ENCODE assay signal across 21 mouse cellular contexts in genomic region chr5:140444012-140444411, GRCm38 (mm10). TPM values are rescaled to one million over a fixed set of nuclear protein-coding genes. Genes with fewer than 3 reads are reported as not detected.
DNase-seq lines count a peak whose midpoint lies in the region; ATAC-seq and TF ChIP-seq lines count a peak whose summit lies in the region.
"Had no signal": no experiment of that assay in that cellular context is flagged by ENCODE, and none has a peak within 500 bp of the region (broad histone marks: within the 10 kb centered on the region; RNA-seq: fewer than 3 reads in every experiment).

No protein-coding gene starts in this region.

- H3K4me2 ChIP-seq in heart, embryonic 11.5 days: no peak overlapping the region
- no peak overlapping the region for H3K4me2 ChIP-seq in liver, postnatal 0 days (ENCODE audit: low read depth, low read length)
- H3K4me2 ChIP-seq: embryonic facial prominence, embryonic 15.5 days; forebrain, embryonic 12.5 days; limb, embryonic 13.5 days; lung, embryonic 14.5 days had no signal

- no peak for TF ChIP-seq EP300 in liver, postnatal 0 days (IDR thresholded peaks at IDR 0.05; ENCODE audit: low read depth)

- no peak; the same call in 1 of the 2 replicates for ATAC-seq in heart, embryonic 11.5 days (replicated peaks; ENCODE audit: insufficient number of reproducible peaks, low FRiP score, low TSS enrichment)
- no peak for ATAC-seq in liver, postnatal 0 days
- ATAC-seq: hindbrain, embryonic 16.5 days had no signal

- peaks cover 32% of the 10 kb centered on the region for H3K36me3 ChIP-seq in heart, embryonic 11.5 days (ENCODE audit: control insufficient read depth, insufficient read depth, low read length)
- H3K36me3 ChIP-seq in liver, postnatal 0 days (replicated peaks; ENCODE audit: insufficient read depth, low read length): peaks cover 50% of the 10 kb centered on the region
- H3K36me3 ChIP-seq in hindbrain, embryonic 10.5 days: peaks cover 82% of the 10 kb centered on the region

- peaks cover 7% of the 10 kb centered on the region; the same call in 1 of the 2 replicates for H3K4me1 ChIP-seq in heart, embryonic 11.5 days (ENCODE audit: control insufficient read depth, insufficient read depth, low read length)
- no peaks in the 10 kb centered on the region for H3K4me1 ChIP-seq in liver, postnatal 0 days (ENCODE audit: insufficient read depth)
- no peaks in the 10 kb centered on the region for H3K4me1 ChIP-seq in hindbrain, embryonic 10.5 days (replicated peaks)
- H3K4me1 ChIP-seq: embryonic facial prominence, embryonic 15.5 days; forebrain, embryonic 12.5 days; limb, embryonic 13.5 days; midbrain, embryonic 10.5 days had no signal

- no peak for TF ChIP-seq CTCF in liver, postnatal 0 days (IDR thresholded peaks at IDR 0.05; ENCODE audit: low read depth)

- DNase-seq in heart, adult 8-10 months (ENCODE audit: low spot score): peak; percentile 7
- DNase-seq in 3T3-L1 (ENCODE audit: low read depth, low spot score) (peak; percentile 69), R1 (ENCODE audit: low read depth, low spot score) (peak; percentile 72)
- peak; percentile 23 for DNase-seq in lung, postnatal 14 days
- no peak for DNase-seq in right cerebral cortex, adult 2 months (ENCODE audit: low spot score in 2 of 2)
- DNase-seq in liver, postnatal 0 days: no peak
- no peak for DNase-seq in hindbrain, embryonic 10.5 days (ENCODE audit: low spot score)
- DNase-seq: cerebellum, adult 9-11 months; lung, embryonic 14.5 days; right cerebral cortex, adult 18-20 months; thymus, adult 18-20 months had no signal

- no peaks in the 10 kb centered on the region for H3K27me3 ChIP-seq in heart, embryonic 11.5 days (ENCODE audit: control insufficient read depth, insufficient read depth, low read length)
- no peaks in the 10 kb centered on the region for H3K27me3 ChIP-seq in liver, postnatal 0 days (ENCODE audit: insufficient read depth, low read length)
- H3K27me3 ChIP-seq in hindbrain, embryonic 10.5 days (ENCODE audit: insufficient read depth, poor library complexity, severe bottlenecking): no peaks in the 10 kb centered on the region
- H3K27me3 ChIP-seq: embryonic facial prominence, embryonic 15.5 days; forebrain, embryonic 12.5 days; limb, embryonic 13.5 days had no signal

- no peak overlapping the region for H3K9ac ChIP-seq in heart, embryonic 11.5 days (ENCODE audit: low read depth, low read length)
- no peak overlapping the region for H3K9ac ChIP-seq in liver, postnatal 0 days (replicated peaks)
- H3K9ac ChIP-seq: embryonic facial prominence, embryonic 15.5 days; forebrain, embryonic 12.5 days; limb, embryonic 13.5 days; lung, embryonic 14.5 days had no signal

- no peak overlapping the region for H3K4me3 ChIP-seq in heart, embryonic 11.5 days (ENCODE audit: low read depth, low read length)
- H3K4me3 ChIP-seq in liver, postnatal 0 days (ENCODE audit: low read depth, low read length): no peak overlapping the region
- H3K4me3 ChIP-seq in hindbrain, embryonic 10.5 days: no peak overlapping the region
- H3K4me3 ChIP-seq: embryonic facial prominence, embryonic 15.5 days; forebrain, embryonic 12.5 days; layer of hippocampus, adult 2 months; left cerebral cortex, adult 2 months; limb, embryonic 13.5 days; midbrain, embryonic 10.5 days had no signal

- no peak overlapping the region for H3K27ac ChIP-seq in heart, embryonic 11.5 days (ENCODE audit: low read depth, low read length)
- no peak overlapping the region for H3K27ac ChIP-seq in liver, postnatal 0 days (ENCODE audit: low read depth)
- H3K27ac ChIP-seq in hindbrain, embryonic 10.5 days: no peak overlapping the region
- H3K27ac ChIP-seq: embryonic facial prominence, embryonic 15.5 days; forebrain, embryonic 12.5 days; layer of hippocampus, adult 2 months; left cerebral cortex, adult 2 months; limb, embryonic 13.5 days; midbrain, embryonic 10.5 days had no signal

- H3K9me3 ChIP-seq in heart, embryonic 11.5 days (replicated peaks; ENCODE audit: control insufficient read depth, low read length): no peaks in the 10 kb centered on the region
- no peaks in the 10 kb centered on the region for H3K9me3 ChIP-seq in liver, postnatal 0 days (ENCODE audit: low read length)
- H3K9me3 ChIP-seq in hindbrain, embryonic 10.5 days: no peaks in the 10 kb centered on the region
- H3K9me3 ChIP-seq: embryonic facial prominence, embryonic 15.5 days; forebrain, embryonic 12.5 days; limb, embryonic 13.5 days; midbrain, embryonic 10.5 days had no signal

- WGBS in heart, embryonic 11.5 days (ENCODE audit: insufficient replicate concordance): 64% methylated on average over 4 of the region's 4 CpGs
- 80% methylated on average over 4 of the region's 4 CpGs for WGBS in liver, postnatal 0 days (ENCODE audit: insufficient replicate concordance)
- 91% methylated on average over 4 of the region's 4 CpGs for WGBS in hindbrain, embryonic 10.5 days

RNA-seq across cellular contexts. Expression of gene Gm4869, which starts 1.4 kb away (rescaled TPM):
- not detected for total RNA-seq in heart, adult 8-10 months (2022)
- not detected in 2 replicates for polyA plus RNA-seq in heart, embryonic 11.5 days (2014; fragmentation: Nextera tagmentation; extraction: Ambion mirVana)
- polyA plus RNA-seq in liver, postnatal 0 days (2015; fragmentation: Nextera tagmentation; extraction: Ambion mirVana): not detected in 2 replicates
- not detected in 2 replicates for polyA plus RNA-seq in hindbrain, embryonic 10.5 days (2016; fragmentation: Nextera tagmentation; extraction: Ambion mirVana)
- total RNA-seq: granulocyte monocyte progenitor cell, adult 5-6 weeks; layer of hippocampus, adult 2 months; left cerebral cortex, adult 2 months had no signal
- polyA plus RNA-seq: forebrain, embryonic 12.5 days; hindbrain, embryonic 16.5 days; kidney, embryonic 14.5 days; limb, embryonic 13.5 days; lung, embryonic 14.5 days; midbrain, embryonic 10.5 days had no signal

RNA-seq across cellular contexts. Expression of gene Eif3b, which starts 24.9 kb away (rescaled TPM):
- 10 to 100 TPM; 93.0 to 97.3 (median 95.6) TPM for total RNA-seq in heart, adult 8-10 months (2022)
- 114 and 122 TPM in 2 replicates for polyA plus RNA-seq in heart, embryonic 11.5 days (2014; fragmentation: Nextera tagmentation; extraction: Ambion mirVana)
- 35.5 and 38.7 TPM in 2 replicates for polyA plus RNA-seq in liver, postnatal 0 days (2015; fragmentation: Nextera tagmentation; extraction: Ambion mirVana)
- 166 and 167 TPM in 2 replicates for polyA plus RNA-seq in hindbrain, embryonic 10.5 days (2016; fragmentation: Nextera tagmentation; extraction: Ambion mirVana)

RNA-seq across cellular contexts. Expression of gene Snx8, which starts 55.0 kb away (rescaled TPM):
- total RNA-seq in heart, adult 8-10 months (2022): 10 to 100 TPM; 17.1 to 18.4 (median 18.1) TPM
- polyA plus RNA-seq in heart, embryonic 11.5 days (2014; fragmentation: Nextera tagmentation; extraction: Ambion mirVana): 8.8 and 9.8 TPM in 2 replicates
- polyA plus RNA-seq in liver, postnatal 0 days (2015; fragmentation: Nextera tagmentation; extraction: Ambion mirVana): 11.4 and 12.1 TPM in 2 replicates
- 24.5 and 25.5 TPM in 2 replicates for polyA plus RNA-seq in hindbrain, embryonic 10.5 days (2016; fragmentation: Nextera tagmentation; extraction: Ambion mirVana)

Comparison
In these comparisons a context has a peak if more than half of its experiments do, and no peak if none do; other contexts are left out.
1. DNase-seq: peak in heart, adult 8-10 months (single experiment), 3T3-L1 (single experiment), R1 (single experiment) and lung, postnatal 14 days (single experiment); none in right cerebral cortex, adult 2 months (0 of 2), liver, postnatal 0 days (single experiment) and hindbrain, embryonic 10.5 days (single experiment).